In genomic region chr1:59804363-59804762, GRCm38 (mm10) we compare ENCODE assay signal across 23 mouse cellular contexts. TPM values are rescaled to one million over a fixed set of nuclear protein-coding genes. Genes with fewer than 3 reads are reported as not detected.
DNase-seq lines count a peak whose midpoint lies in the region; ATAC-seq and TF ChIP-seq lines count a peak whose summit lies in the region.
"Had no signal": no experiment of that assay in that cellular context is flagged by ENCODE, and none has a peak within 500 bp of the region (broad histone marks: within the 10 kb centered on the region; RNA-seq: fewer than 3 reads in every experiment).

No protein-coding gene starts in this region.

- no peaks in the 10 kb centered on the region for H3K27me3 ChIP-seq in heart, embryonic 16.5 days (ENCODE audit: control insufficient read depth, insufficient read depth, low read length)
- H3K27me3 ChIP-seq in lung, postnatal 0 days (replicated peaks; ENCODE audit: insufficient read depth, low read length), result no peaks in the 10 kb centered on the region
- no peaks in the 10 kb centered on the region for H3K27me3 ChIP-seq in liver, embryonic 14.5 days (ENCODE audit: control insufficient read depth, insufficient read depth, low read length)
- no peaks in the 10 kb centered on the region for H3K27me3 ChIP-seq in stomach, postnatal 0 days (ENCODE audit: control insufficient read depth, insufficient read depth, low read length)
- H3K27me3 ChIP-seq: embryonic facial prominence, embryonic 13.5 days; hindbrain, embryonic 13.5 days; intestine, embryonic 15.5 days; limb, embryonic 13.5 days; Patski had no signal

- no peak for TF ChIP-seq CTCF in lung, postnatal 0 days (IDR thresholded peaks at IDR 0.05)
- TF ChIP-seq CTCF in liver, embryonic 14.5 days (IDR thresholded peaks at IDR 0.05; ENCODE audit: low read depth), result no peak
- no peak for TF ChIP-seq CTCF in stomach, postnatal 0 days (IDR thresholded peaks at IDR 0.05; ENCODE audit: low read depth)

- H3K9me3 ChIP-seq in heart, embryonic 16.5 days (replicated peaks; ENCODE audit: control insufficient read depth, low read length), result no peaks in the 10 kb centered on the region
- H3K9me3 ChIP-seq in lung, postnatal 0 days (ENCODE audit: low read length), result no peaks in the 10 kb centered on the region
- H3K9me3 ChIP-seq in liver, embryonic 14.5 days (ENCODE audit: control insufficient read depth, low read length), result no peaks in the 10 kb centered on the region
- H3K9me3 ChIP-seq in stomach, postnatal 0 days (ENCODE audit: control insufficient read depth, low read length), result no peaks in the 10 kb centered on the region
- H3K9me3 ChIP-seq: embryonic facial prominence, embryonic 13.5 days; hindbrain, embryonic 13.5 days; intestine, embryonic 15.5 days; limb, embryonic 13.5 days had no signal

- WGBS in heart, embryonic 16.5 days, result 25% methylated on average over 2 of the region's 2 CpGs
- 21% methylated on average over 2 of the region's 2 CpGs for WGBS in lung, postnatal 0 days
- 23% methylated on average over 2 of the region's 2 CpGs for WGBS in liver, embryonic 14.5 days (ENCODE audit: insufficient replicate concordance)
- WGBS in stomach, postnatal 0 days, result 27% methylated on average over 2 of the region's 2 CpGs

- peak; percentile 41; the same call in 1 of the 2 replicates for ATAC-seq in heart, embryonic 16.5 days (replicated peaks; ENCODE audit: extremely low read depth, insufficient read depth, low FRiP score)
- peak; percentile 37; the same call in 1 of the 2 replicates for ATAC-seq in lung, postnatal 0 days
- peak; percentile 70; the same call in 1 of the 2 replicates for ATAC-seq in liver, embryonic 14.5 days (ENCODE audit: insufficient read depth)
- no peak for ATAC-seq in stomach, postnatal 0 days (ENCODE audit: low FRiP score, low TSS enrichment)
- ATAC-seq: activated CD4-positive, CD25-positive, alpha-beta regulatory T cell, adult 4 months; intestine, embryonic 15.5 days; midbrain, embryonic 16.5 days; Patski had no signal

- H3K4me3 ChIP-seq in heart, embryonic 16.5 days (ENCODE audit: low read length), result no peak overlapping the region
- H3K4me3 ChIP-seq in lung, postnatal 0 days (ENCODE audit: low read depth, low read length), result no peak overlapping the region
- H3K4me3 ChIP-seq in liver, embryonic 14.5 days (ENCODE audit: insufficient read depth in 1 of 2, low read depth in 2 of 2, low read length in 2 of 2), result no peak overlapping the region
- H3K4me3 ChIP-seq in stomach, postnatal 0 days (ENCODE audit: low read depth, low read length), result no peak overlapping the region
- H3K4me3 ChIP-seq: embryonic facial prominence, embryonic 13.5 days; heart, adult 2 months; hindbrain, embryonic 13.5 days; intestine, embryonic 15.5 days; limb, embryonic 13.5 days had no signal

- peak overlapping the region; percentile 62 for H3K27ac ChIP-seq in heart, embryonic 16.5 days (ENCODE audit: low read length)
- no peak overlapping the region for H3K27ac ChIP-seq in lung, postnatal 0 days (ENCODE audit: low read length)
- no peak overlapping the region for H3K27ac ChIP-seq in liver, embryonic 14.5 days
- no peak overlapping the region for H3K27ac ChIP-seq in stomach, postnatal 0 days (replicated peaks)
- H3K27ac ChIP-seq: embryonic facial prominence, embryonic 13.5 days; heart, adult 2 months; hindbrain, embryonic 13.5 days; intestine, embryonic 15.5 days; limb, embryonic 13.5 days had no signal

- no peak overlapping the region for H3K4me2 ChIP-seq in heart, embryonic 16.5 days (ENCODE audit: low read depth, low read length)
- H3K4me2 ChIP-seq in lung, postnatal 0 days (replicated peaks; ENCODE audit: low read depth, low read length), result no peak overlapping the region
- H3K4me2 ChIP-seq in liver, embryonic 14.5 days (ENCODE audit: low read depth), result no peak overlapping the region
- no peak overlapping the region for H3K4me2 ChIP-seq in stomach, postnatal 0 days (replicated peaks; ENCODE audit: low read depth)
- H3K4me2 ChIP-seq: embryonic facial prominence, embryonic 13.5 days; hindbrain, embryonic 13.5 days; intestine, embryonic 15.5 days; limb, embryonic 13.5 days had no signal

- peaks cover 20% of the 10 kb centered on the region for H3K4me1 ChIP-seq in heart, embryonic 16.5 days (ENCODE audit: control insufficient read depth, insufficient read depth, low read length)
- H3K4me1 ChIP-seq in lung, postnatal 0 days (ENCODE audit: insufficient read depth, low read depth, low read length), result peaks cover 13% of the 10 kb centered on the region; the same call in 1 of the 2 replicates
- H3K4me1 ChIP-seq in liver, embryonic 14.5 days (replicated peaks; ENCODE audit: control insufficient read depth in 2 of 2, insufficient read depth in 2 of 2, low read length in 1 of 2), result peaks cover 2 to 11% of the 10 kb centered on the region in 2 experiments; a peak in 3 of 4 replicates
- H3K4me1 ChIP-seq in stomach, postnatal 0 days (replicated peaks; ENCODE audit: control insufficient read depth, insufficient read depth), result peaks cover 5% of the 10 kb centered on the region
- H3K4me1 ChIP-seq: embryonic facial prominence, embryonic 13.5 days; hindbrain, embryonic 13.5 days had no signal

- peak; percentile 65 for TF ChIP-seq EP300 in lung, postnatal 0 days (IDR thresholded peaks at IDR 0.05)
- peak; percentile 42 for TF ChIP-seq EP300 in liver, embryonic 14.5 days (IDR thresholded peaks at IDR 0.05; ENCODE audit: low read depth)
- no peak for TF ChIP-seq EP300 in stomach, postnatal 0 days (optimal IDR thresholded peaks at IDR 0.05)

- no peak overlapping the region for H3K9ac ChIP-seq in heart, embryonic 16.5 days (ENCODE audit: low read length)
- H3K9ac ChIP-seq in lung, postnatal 0 days (replicated peaks; ENCODE audit: low read depth), result no peak overlapping the region
- H3K9ac ChIP-seq in liver, embryonic 14.5 days (replicated peaks), result no peak overlapping the region
- no peak overlapping the region for H3K9ac ChIP-seq in stomach, postnatal 0 days (ENCODE audit: low read length)
- H3K9ac ChIP-seq: embryonic facial prominence, embryonic 13.5 days; hindbrain, embryonic 13.5 days; intestine, embryonic 15.5 days; limb, embryonic 13.5 days had no signal

- no peak for DNase-seq in heart, postnatal 14 days
- no peak for DNase-seq in lung, postnatal 0 days (ENCODE audit: low spot score)
- no peak for DNase-seq in lung, postnatal 14 days
- peak; percentile 6 to 33 (median 24) for DNase-seq in liver, embryonic 14.5 days (ENCODE audit: low read depth in 3 of 3, low spot score in 3 of 3)
- DNase-seq in yolk sac, embryonic 10.5 days (ENCODE audit: low spot score), result peak; percentile 26
- no peak for DNase-seq in stomach, postnatal 0 days (ENCODE audit: low spot score)
- DNase-seq in left cerebral cortex, adult 11 months (ENCODE audit: low spot score), result no peak
- DNase-seq: adrenal gland, postnatal 25 days; B cell, adult 2 months; cerebellum, adult 8-10 months; gastrocnemius, postnatal 10 days; heart, adult 2 months; kidney, postnatal 10 days; right cerebral cortex, adult 18-20 months; thymus, adult 18-20 months had no signal

- no peaks in the 10 kb centered on the region for H3K36me3 ChIP-seq in heart, embryonic 16.5 days (ENCODE audit: control insufficient read depth, insufficient read depth)
- H3K36me3 ChIP-seq in lung, postnatal 0 days (ENCODE audit: insufficient read depth, low read length), result no peaks in the 10 kb centered on the region
- H3K36me3 ChIP-seq in liver, embryonic 14.5 days (replicated peaks; ENCODE audit: control insufficient read depth, insufficient read depth, low read depth), result no peaks in the 10 kb centered on the region
- no peaks in the 10 kb centered on the region for H3K36me3 ChIP-seq in stomach, postnatal 0 days (ENCODE audit: control insufficient read depth, insufficient read depth, low read length)
- H3K36me3 ChIP-seq: embryonic facial prominence, embryonic 13.5 days; hindbrain, embryonic 13.5 days; intestine, embryonic 15.5 days; limb, embryonic 13.5 days had no signal

- intact Hi-C loops in heart, postnatal 14 days (cut with DNase I), result no loop called here

RNA-seq across cellular contexts. Expression of gene Bmpr2, which starts 41.2 kb away (rescaled TPM):
- polyA plus RNA-seq in heart, embryonic 16.5 days (2015; fragmentation: Nextera tagmentation; extraction: Ambion mirVana), result 5.4 and 6.2 TPM in 2 replicates
- total RNA-seq in heart, postnatal 14 days (2021), result 10 to 100 TPM; 44.9 to 49.4 TPM
- polyA plus RNA-seq in lung, postnatal 0 days (2015; fragmentation: Nextera tagmentation; extraction: Ambion mirVana), result 17.9 and 22.2 TPM in 2 replicates
- polyA plus RNA-seq in liver, embryonic 14.5 days (2012; rRNA removed), result 0.88 and 1.0 TPM in 2 replicates
- 1.0 and 1.1 TPM in 2 replicates for polyA plus RNA-seq in liver, embryonic 14.5 days (2014; fragmentation: Nextera tagmentation; extraction: Ambion mirVana)
- 5.2 and 5.6 TPM in 2 replicates for polyA plus RNA-seq in stomach, postnatal 0 days (2015; fragmentation: Nextera tagmentation; extraction: Ambion mirVana)

Comparison
In these comparisons a context has a peak if more than half of its experiments do, and no peak if none do; other contexts are left out.
1. DNase-seq: peak in liver, embryonic 14.5 days (3 of 3) and yolk sac, embryonic 10.5 days (single experiment); none in heart, postnatal 14 days (0 of 2), lung, postnatal 0 days (single experiment), lung, postnatal 14 days (single experiment), stomach, postnatal 0 days (single experiment) and left cerebral cortex, adult 11 months (single experiment).